Mouse (Mus musculus): ENCODE measurements around the gene Sytl3. TPM values are rescaled to one million over a fixed set of nuclear protein-coding genes. Genes with fewer than 3 reads are reported as not detected.

The Sytl3 gene
- polyA plus RNA-seq, 1 experiment, result 0.14 TPM

DNA sequence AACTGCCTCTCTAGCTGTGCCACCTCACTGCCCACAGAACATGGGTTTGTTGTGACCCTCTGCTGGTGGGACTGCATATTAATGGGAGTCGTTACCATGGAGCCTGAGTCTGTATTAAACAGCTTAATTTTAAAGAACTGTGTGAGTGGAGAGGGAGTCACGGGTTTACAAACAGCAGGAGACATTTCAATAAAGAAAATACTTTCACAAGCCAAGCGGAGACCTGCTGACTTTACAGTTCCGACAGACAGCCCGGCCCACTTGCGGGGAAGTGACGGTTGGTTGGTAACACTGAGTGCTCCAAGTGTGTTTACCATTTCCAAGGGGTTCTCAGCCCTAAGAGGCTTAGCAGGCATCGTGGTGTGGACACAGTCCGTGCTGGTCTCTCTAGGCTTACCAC lies 87.1 kb downstream of the Sytl3 start:
- TF ChIP-seq CEBPB (IDR thresholded peaks at IDR 0.05; ENCODE audit: low read depth) (no peak), USF1 (IDR thresholded peaks at IDR 0.05; ENCODE audit: low read depth) (no peak), CTCF (IDR thresholded peaks at IDR 0.05; ENCODE audit: control insufficient read depth, insufficient read depth, insufficient read length) (no peak), MYOG (IDR thresholded peaks at IDR 0.05; ENCODE audit: control insufficient read depth, extremely low read depth, insufficient read length) (no peak), FOSL1 (IDR thresholded peaks at IDR 0.05; ENCODE audit: insufficient read depth, low read length, poor library complexity, severe bottlenecking) (no peak), MYOD1 (IDR thresholded peaks at IDR 0.05; ENCODE audit: control insufficient read depth, insufficient read length, low read depth) (no peak), MAX (IDR thresholded peaks at IDR 0.05) (no peak)
- no peak overlapping the region for H3ac ChIP-seq (ENCODE audit: control insufficient read depth, insufficient read length, low read depth)
- H3K36me3 ChIP-seq (ENCODE audit: control insufficient read depth, insufficient read depth), result peaks cover 72% of the 10 kb centered on the region
- peaks cover 12% of the 10 kb centered on the region for H3K79me2 ChIP-seq (ENCODE audit: control insufficient read depth, insufficient read depth)
- H3K27me3 ChIP-seq (ENCODE audit: control insufficient read depth, insufficient read depth, insufficient read length), result no peaks in the 10 kb centered on the region
- H3K79me3 ChIP-seq (ENCODE audit: low read depth), result no peaks in the 10 kb centered on the region
- H3K4me3 ChIP-seq (ENCODE audit: insufficient read depth, poor library complexity, severe bottlenecking), result no peak overlapping the region

DNA sequence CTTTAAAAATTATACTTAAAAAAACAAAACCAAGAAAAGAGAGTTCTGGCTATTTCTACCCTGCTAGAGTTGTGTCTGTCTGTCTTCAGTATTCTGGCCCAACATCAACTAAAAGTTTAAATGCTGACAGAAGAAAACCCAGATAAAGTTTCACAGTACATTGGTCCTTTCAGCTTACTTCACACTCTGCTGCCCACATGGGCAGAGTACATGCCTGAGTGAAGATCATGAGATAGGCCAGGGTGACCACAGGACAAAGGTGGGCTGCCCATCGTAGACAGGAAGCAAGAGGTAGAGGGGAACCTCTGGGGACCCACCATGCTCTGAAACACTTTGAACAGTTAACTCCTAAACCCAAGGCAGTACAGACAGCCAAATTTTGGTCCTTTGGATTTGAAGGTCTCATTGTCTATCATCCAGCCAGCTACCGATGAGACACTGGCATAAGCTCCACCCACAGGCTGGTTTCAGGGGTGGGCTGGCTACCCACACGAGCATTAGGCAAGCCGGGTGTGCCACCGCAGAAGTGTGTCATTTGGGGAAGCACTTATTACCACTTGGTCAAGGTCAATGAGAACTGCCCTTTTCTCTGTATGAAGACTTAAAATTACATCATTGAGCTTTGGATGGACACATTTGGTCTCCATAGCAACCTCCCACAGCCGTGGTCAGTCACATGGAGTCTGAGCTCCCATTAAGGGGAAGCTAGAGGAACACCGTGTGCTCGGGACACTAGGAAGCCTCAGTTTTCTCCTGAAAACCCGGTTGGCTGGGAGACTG lies 87.7 kb downstream of the Sytl3 start:
- Histone ChIP-seq H3K4me3 (ENCODE audit: insufficient read depth, poor library complexity, severe bottlenecking) (no peak overlapping the region), H3K79me3 (ENCODE audit: low read depth) (no peaks in the 10 kb centered on the region), H3K36me3 (ENCODE audit: control insufficient read depth, insufficient read depth) (peaks cover 72% of the 10 kb centered on the region), H3K79me2 (ENCODE audit: control insufficient read depth, insufficient read depth) (peaks cover 12% of the 10 kb centered on the region), H3K27me3 (ENCODE audit: control insufficient read depth, insufficient read depth, insufficient read length) (no peaks in the 10 kb centered on the region), H3ac (ENCODE audit: control insufficient read depth, insufficient read length, low read depth) (no peak overlapping the region)
- TF ChIP-seq MAX (IDR thresholded peaks at IDR 0.05) (no peak), MYOG (IDR thresholded peaks at IDR 0.05; ENCODE audit: control insufficient read depth, extremely low read depth, insufficient read length) (no peak), USF1 (IDR thresholded peaks at IDR 0.05; ENCODE audit: low read depth) (peak; percentile 70), MYOD1 (IDR thresholded peaks at IDR 0.05; ENCODE audit: control insufficient read depth, insufficient read length, low read depth) (no peak), CEBPB (IDR thresholded peaks at IDR 0.05; ENCODE audit: low read depth) (no peak), CTCF (IDR thresholded peaks at IDR 0.05; ENCODE audit: control insufficient read depth, insufficient read depth, insufficient read length) (no peak), FOSL1 (IDR thresholded peaks at IDR 0.05; ENCODE audit: insufficient read depth, low read length, poor library complexity, severe bottlenecking) (no peak)

- Histone ChIP-seq H3K36me3 (ENCODE audit: control insufficient read depth, insufficient read depth) (peaks cover 71% of the 10 kb centered on the region), H3K27me3 (ENCODE audit: control insufficient read depth, insufficient read depth, insufficient read length) (no peaks in the 10 kb centered on the region), H3ac (ENCODE audit: control insufficient read depth, insufficient read length, low read depth) (no peak overlapping the region), H3K4me3 (ENCODE audit: insufficient read depth, poor library complexity, severe bottlenecking) (no peak overlapping the region), H3K79me2 (ENCODE audit: control insufficient read depth, insufficient read depth) (peaks cover 12% of the 10 kb centered on the region), H3K79me3 (ENCODE audit: low read depth) (no peaks in the 10 kb centered on the region)
- TF ChIP-seq CEBPB (IDR thresholded peaks at IDR 0.05; ENCODE audit: low read depth) (no peak), FOSL1 (IDR thresholded peaks at IDR 0.05; ENCODE audit: insufficient read depth, low read length, poor library complexity, severe bottlenecking) (no peak), USF1 (IDR thresholded peaks at IDR 0.05; ENCODE audit: low read depth) (no peak), CTCF (IDR thresholded peaks at IDR 0.05; ENCODE audit: control insufficient read depth, insufficient read depth, insufficient read length) (no peak), MYOG (IDR thresholded peaks at IDR 0.05; ENCODE audit: control insufficient read depth, extremely low read depth, insufficient read length) (no peak), MAX (IDR thresholded peaks at IDR 0.05) (no peak), MYOD1 (IDR thresholded peaks at IDR 0.05; ENCODE audit: control insufficient read depth, insufficient read length, low read depth) (no peak)
These were observed 88.6 kb downstream of the Sytl3 start for GRCm38 (mm10) chr17:6747478-6747877.

- H3K27me3 ChIP-seq (ENCODE audit: control insufficient read depth, insufficient read depth, insufficient read length), result no peaks in the 10 kb centered on the region
- no peak overlapping the region for H3ac ChIP-seq (ENCODE audit: control insufficient read depth, insufficient read length, low read depth)
- H3K4me3 ChIP-seq (ENCODE audit: insufficient read depth, poor library complexity, severe bottlenecking), result no peak overlapping the region
- peaks cover 83% of the 10 kb centered on the region for H3K36me3 ChIP-seq (ENCODE audit: control insufficient read depth, insufficient read depth)
- H3K79me2 ChIP-seq (ENCODE audit: control insufficient read depth, insufficient read depth), result peaks cover 12% of the 10 kb centered on the region
- peak; percentile 74 for TF ChIP-seq USF1 (IDR thresholded peaks at IDR 0.05; ENCODE audit: low read depth)
- no peak for TF ChIP-seq CEBPB (IDR thresholded peaks at IDR 0.05; ENCODE audit: low read depth)
- H3K79me3 ChIP-seq (ENCODE audit: low read depth), result no peaks in the 10 kb centered on the region
These were observed 90.0 kb downstream of the Sytl3 start for GRCm38 (mm10) chr17:6748779-6749464.

GRCm38 (mm10) chr17:6751221-6751859 lies 92.4 kb downstream of the Sytl3 start:
- TF ChIP-seq MYOG (IDR thresholded peaks at IDR 0.05; ENCODE audit: control insufficient read depth, extremely low read depth, insufficient read length) (no peak), CTCF (IDR thresholded peaks at IDR 0.05; ENCODE audit: control insufficient read depth, insufficient read depth, insufficient read length) (no peak), USF1 (IDR thresholded peaks at IDR 0.05; ENCODE audit: low read depth) (no peak), MYOD1 (IDR thresholded peaks at IDR 0.05; ENCODE audit: control insufficient read depth, insufficient read length, low read depth) (no peak), FOSL1 (IDR thresholded peaks at IDR 0.05; ENCODE audit: insufficient read depth, low read length, poor library complexity, severe bottlenecking) (no peak), CEBPB (IDR thresholded peaks at IDR 0.05; ENCODE audit: low read depth) (no peak), MAX (IDR thresholded peaks at IDR 0.05) (no peak)

More at GRCm38 (mm10) chr17:6751221-6751859, 92.4 kb downstream of the Sytl3 start:
- H3K4me3 ChIP-seq (ENCODE audit: insufficient read depth, poor library complexity, severe bottlenecking), result no peak overlapping the region
- no peaks in the 10 kb centered on the region for H3K27me3 ChIP-seq (ENCODE audit: control insufficient read depth, insufficient read depth, insufficient read length)
- H3K36me3 ChIP-seq (ENCODE audit: control insufficient read depth, insufficient read depth), result peaks cover 88% of the 10 kb centered on the region
- no peak overlapping the region for H3ac ChIP-seq (ENCODE audit: control insufficient read depth, insufficient read length, low read depth)
- no peaks in the 10 kb centered on the region for H3K79me3 ChIP-seq (ENCODE audit: low read depth)
- H3K79me2 ChIP-seq (ENCODE audit: control insufficient read depth, insufficient read depth), result peaks cover 12% of the 10 kb centered on the region
